Mouse (Mus musculus): ENCODE data around the gene Prss45.

Prss45 gene

DNA sequence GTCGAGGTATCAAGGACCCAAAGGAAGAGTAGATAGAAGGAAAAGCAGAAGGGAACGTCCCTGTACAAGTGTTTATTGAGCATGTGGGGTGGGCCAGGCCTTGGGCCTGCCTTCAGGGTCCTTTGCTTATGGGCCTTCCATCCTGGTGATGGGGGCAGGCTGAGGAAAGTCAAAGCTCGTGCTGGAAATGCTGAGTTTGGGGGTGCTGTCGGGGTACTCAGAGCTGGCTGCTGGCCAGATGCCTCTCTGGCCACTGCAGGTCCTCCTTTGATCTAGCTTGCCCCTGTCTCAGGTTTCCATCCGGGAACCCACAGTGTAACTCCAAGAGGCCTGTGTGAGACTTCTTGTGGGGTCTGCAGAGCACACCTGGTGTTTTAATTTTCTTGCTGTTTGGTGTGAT lies 24.1 kb downstream of the Prss45 start:
- no peak for DNase-seq

DNA sequence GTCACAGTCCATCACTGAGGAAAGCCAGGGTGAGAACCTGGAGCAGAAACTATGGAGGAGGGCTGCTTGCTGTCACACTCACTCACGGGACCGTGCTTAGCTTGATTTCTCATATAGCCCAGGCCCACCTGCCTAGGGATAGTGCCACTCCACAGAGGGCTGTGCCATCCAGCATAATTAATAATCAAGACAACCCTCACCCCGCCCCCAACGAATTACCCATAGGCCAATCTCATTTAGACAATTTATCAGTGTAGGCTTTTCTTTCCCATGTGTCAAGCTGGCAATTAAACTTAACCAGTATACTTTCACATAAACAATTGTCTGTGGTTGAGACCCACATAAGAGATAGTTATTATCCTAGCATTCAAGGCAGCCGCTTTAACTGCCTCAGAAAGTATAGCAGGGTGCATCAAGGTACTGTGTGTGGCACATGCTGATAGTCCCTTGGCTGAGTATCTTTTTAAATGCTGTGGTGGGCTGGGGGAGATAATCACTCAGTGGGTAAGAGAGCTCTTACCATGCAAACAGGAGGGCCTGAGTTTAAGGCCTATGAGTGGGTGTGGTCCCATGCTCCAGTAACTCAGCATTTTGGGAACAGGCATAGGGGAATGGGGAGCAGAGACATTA lies 24.7 kb downstream of the Prss45 start:
- DNase-seq: no peak

DNA sequence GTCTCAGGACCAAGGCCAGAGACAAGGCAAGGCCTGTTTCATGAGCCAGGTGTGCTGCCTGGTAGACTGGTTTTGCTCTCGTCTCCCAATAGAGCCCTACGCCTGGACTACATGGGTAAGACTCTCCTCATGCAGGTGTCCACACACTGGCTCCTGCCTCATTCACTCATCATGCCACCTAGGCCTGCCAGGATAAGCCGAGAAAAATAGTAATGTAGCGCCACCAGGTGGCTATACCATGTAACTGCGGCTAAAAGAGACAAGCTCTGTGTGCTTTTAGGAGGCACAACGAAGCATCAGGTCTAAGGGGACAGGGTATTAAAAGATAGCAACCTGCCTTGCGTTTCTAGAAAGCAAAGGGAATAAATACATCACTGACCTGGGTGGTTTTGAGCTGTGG lies 36.6 kb downstream of the Prss45 start:
- DNase-seq: peak; percentile 53 to 57

DNA sequence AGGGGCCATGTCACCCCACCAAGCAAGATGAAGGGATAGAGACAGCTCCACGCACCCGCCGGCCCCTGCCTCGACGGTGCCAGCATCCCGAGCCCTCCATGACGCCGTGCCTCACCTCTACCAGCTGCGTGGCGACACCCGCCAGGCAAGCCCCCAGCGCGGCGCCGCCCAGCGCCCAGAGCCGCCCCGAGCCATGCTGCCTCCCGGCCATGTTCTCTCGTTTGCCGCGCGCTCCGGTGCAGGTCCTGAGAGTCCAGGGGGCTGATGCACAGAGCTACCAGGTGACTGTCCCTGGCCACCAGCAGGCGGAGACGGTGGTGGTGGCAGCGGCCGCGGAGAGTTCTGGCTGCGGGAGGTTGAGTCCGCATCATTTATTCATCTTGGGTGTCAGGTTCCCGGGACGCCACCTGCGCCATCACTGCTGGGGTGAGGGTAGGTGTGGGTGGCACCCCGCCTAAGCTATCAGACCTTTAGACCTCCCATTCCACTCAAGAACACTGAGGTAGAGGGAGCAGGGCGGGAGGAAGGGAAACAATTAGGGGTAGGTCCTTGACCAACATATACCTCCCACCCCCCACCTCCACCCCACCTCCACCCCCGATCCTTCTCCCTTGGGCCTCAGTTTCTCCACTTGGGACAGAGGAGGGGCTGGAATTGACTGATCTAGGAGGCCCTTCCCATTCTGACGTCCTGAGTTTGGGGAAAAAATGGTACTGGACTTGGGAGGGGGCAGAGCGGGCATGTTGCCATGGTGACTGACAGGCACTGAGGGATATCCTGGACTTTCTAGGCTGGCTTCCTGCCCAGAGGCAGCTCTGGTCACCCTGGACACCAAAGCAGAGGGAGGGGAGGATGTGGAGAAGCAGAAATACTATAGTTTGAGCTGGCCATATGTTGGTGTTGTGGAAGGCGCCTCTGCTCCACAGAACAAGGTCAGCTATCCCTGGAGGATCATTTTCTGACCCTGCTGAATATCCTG lies 39.6 kb downstream of the Prss45 start:
- no peak for DNase-seq

DNA sequence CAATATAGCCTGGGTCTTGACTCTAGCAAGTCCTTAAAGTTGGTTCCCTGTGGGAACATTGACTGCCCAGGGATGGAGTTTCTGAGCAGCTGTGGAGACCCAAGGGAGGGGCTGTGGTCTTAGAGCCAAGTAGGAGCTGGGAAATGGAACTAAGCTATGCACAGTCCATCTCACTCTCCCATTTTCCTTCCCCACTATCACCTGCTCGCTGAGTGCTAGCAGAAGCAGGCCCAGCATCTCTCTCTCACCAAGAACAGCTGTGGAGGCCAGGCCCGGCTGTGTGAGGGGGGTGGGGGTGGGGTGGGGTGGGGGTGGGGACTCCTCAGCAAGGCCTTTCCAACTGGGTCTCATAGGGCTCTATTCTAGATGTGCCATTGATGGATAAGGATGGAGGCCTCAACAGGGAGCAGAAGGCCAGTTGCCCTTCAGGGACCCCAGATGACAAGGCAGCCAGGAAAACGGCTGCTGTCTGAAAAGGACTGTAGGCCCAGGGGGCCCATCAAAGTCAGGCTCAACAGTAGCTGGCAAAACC lies 40.3 kb downstream of the Prss45 start:
- DNase-seq: no peak

DNA sequence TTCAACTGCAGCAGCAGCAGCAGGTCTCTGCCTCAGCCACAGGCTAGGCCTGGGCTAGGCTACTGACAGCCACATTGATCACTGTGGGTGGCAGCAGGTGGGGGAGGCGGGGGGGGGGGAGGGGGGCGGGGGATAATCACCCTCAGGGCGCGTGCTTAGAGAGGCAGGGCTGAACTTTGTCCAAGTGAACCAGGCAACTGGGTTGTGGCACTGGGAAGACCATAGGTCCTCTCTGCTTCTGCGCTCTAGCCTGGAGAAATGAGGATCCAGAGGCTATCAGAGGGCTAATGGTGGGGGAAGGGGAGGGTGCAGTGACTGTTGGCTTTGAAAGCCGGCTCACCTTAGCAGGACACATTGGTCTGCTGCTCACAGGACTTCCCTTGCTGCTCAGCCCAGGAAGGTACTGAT lies 40.9 kb downstream of the Prss45 start:
- no peak for DNase-seq

DNA sequence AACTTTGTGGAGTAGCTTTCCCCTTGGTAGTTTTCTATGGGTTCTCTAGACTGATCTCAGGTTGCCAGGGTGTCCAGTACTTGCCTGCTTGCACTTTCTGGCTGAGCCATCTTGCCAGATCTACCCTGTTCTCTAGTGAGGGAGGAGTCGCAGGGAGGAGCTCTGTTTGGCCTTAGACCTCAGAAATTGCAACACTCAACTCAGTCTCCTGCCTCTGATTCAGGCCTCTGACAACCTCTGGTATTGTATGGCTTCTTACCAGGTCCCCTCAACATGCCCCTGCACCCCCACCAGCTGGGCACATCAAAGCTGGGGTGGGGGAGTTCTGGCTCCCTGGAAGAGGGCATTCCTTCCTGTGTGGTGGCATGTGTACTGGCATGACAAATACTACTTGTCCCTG lies 43.0 kb downstream of the Prss45 start:
- DNase-seq: no peak

DNA sequence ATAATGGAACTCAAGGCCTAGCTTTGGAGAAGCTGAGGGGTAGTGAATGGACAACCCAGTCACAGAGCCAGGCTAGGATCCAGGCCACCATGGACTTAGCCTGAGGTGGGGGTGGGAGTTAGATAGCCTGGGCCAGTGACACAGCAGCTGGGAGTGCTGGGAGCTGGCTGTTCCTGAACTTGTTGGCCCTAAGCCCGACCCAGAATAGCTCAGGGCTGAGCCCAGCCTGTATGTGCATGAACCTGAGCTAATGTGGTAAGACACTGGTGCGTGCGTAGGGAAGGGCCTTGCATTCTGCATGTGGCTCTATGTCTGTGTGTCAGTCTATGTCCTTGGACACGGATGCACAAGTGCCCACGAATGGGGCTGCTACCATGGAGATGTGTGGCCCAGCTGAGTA lies 43.5 kb downstream of the Prss45 start:
- no peak for DNase-seq

DNA sequence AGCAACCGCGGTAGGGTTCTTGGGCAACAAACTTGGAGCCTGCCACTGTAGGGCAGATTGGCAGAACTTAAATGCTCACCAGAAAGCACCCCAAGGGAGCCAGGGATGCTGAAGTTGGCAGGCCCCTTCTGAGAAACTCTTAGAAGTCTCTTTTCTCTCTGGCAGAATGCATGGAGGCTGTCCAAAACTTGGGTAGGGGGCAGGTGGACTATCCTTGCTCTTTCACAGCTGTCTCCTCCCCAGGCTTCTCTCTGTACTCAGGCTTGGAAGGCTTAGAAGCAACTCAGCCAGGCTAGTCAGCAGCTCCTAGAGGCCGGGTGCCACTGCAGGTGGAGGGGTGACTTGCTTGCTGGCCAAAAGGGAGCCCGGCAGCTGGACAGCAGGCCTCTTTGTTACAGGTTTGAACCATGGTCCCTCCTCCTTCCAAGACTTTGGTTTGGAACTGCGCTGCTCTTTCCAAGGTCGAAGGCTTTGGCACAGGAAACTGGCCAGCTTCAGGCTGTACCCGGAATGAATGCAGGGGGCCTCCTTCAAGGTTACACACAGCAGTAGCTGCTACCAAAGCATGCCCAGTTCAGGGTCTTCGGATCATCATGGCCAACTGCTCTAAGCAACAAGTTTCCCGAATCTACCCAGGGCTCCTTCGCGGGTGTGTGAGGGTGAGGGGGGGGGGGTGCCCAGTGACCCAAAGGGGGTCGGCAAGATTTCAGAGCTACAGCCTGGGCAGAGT lies 45.0 kb downstream of the Prss45 start, which contains the start of gene Als2cl:
Gene Als2cl, plus strand, starts transcription at position 680 of the 730 bp plus-strand sequence.
- DNase-seq: no peak

DNA sequence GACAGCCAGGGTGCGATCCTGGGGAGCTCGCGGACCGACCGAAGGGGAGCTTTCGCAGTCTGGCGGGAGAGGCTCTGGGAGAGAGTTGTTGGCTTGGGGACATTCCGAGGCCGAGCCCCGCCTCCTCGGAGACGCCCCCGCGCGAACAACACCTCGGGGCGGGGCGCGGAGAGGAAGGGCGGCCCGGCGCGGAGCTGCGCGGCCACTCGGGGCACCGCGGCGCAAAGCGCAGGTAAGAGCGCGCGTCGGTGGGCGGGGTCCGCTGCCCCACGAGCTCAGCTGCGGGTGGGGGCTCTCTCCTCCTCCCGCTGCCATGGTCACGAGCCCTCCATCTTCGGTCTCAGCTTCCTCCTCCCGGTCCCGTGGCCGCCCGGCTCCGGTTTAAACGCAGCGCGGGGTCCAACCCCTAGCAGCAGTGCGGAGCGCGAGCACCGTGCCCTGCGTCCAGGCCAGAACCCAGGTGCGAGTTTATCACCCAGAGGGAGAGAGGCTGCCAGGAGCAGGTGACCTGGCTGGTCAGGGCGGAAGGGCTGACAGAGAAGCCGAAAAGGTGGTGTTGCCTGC lies 45.7 kb downstream of the Prss45 start, which contains the start of gene Tmie:
Gene Tmie, minus strand, starts transcription at position 116 of the 564 bp plus-strand sequence.
- DNase-seq: no peak

DNA sequence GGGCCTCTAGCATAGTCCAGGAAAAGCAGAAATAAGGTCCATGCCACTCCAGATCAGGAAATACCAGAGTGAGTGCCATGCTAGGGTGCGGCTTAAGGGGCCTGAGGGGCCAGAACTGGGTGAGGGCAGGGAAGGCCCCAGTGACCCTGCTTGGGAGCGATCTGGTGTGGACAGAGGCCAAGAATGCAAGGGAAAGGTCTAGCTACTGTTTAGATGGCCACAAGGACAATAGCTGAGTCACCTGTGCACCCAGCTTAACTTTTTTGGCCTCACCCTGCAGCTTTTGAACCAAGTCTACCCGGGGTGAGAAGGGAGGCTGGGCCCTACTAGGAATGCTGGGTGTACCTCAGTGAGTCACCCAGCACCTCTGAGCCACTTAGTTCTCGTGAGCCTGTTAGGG lies 46.4 kb downstream of the Prss45 start:
- DNase-seq: no peak

DNA sequence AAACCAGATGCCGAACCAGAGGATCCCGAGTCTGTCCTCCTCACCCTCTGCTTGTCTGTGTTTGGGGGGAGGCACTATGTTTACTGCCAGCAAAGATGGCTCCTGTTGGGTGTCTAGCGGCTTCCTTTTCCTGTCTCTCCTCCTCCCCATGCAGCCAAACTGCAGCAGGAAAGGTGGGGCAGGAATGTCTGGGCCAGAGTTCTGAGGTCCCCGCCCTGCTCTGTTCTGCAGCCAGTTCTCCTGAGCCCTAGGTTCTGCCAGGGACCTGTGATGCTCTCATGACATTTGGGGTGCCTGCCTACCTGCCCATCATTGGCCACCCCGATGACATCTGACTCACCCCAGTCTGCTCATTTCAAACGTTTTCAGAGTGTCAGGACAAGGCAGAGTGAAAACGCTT lies 47.6 kb downstream of the Prss45 start:
- DNase-seq: no peak

DNA sequence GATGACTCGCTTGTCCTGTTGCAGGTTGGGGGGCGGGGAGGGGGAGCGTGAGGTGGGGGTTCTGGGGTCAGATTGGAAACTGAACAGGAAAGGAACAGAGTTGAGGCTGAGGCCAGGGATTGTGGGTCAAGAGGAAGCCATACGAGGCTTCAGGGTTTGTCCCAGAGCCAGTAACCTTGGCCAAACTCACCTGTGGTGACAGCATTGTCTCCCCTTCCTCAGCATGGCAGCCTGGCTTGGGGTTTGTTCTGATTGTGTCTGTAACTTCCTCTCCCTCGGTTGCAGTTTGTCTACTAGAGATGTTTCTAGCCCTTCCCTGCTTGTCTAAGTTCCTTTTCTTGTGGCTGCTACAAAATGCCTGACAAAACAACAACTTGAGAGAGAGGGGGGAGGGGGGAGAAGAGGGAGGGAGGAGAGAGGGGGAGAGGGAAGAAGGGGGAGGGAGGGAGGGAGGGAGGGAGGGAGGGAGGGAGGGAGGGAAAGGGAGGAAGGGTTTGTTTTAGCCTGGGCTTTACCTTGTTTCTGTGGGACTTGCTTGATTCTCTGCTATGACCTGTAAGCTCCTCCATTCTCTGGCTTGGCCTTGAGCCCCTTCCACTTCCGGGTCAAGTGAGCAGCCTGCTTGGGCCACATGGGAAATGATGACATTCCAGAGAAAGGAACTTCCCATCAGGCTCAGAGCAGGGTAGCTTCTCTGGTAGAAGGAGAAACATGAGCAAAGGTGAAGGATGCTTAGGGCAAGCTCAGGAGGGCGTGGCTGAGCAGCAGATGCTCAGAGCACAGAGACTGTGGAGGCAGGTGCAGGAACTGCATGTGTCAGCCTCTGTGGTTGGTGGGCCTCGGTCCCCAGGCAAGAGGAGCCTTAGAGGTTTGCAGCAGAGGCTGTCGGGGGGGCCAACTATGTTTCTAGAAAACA lies 53.3 kb downstream of the Prss45 start:
- DNase-seq: no peak

DNA sequence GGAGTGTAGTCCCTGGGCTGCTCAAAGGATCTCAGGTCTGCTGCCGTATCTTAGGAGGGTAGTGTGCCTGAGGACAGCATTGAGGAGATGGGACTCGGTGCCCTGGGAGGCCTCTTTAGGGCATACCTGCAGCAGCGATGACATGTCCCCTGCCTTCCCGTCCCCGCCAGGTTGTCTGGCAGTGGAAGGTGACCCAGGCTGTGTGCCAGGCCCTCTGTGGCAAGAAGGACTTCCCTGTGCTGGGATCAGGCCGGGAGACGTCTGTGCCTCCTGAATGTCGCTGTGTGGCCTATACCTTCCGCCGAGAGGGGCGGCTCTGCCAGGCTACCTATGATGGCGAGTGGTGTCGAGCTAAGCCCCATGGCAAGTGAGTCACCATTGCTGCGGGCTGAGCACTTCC lies 54.5 kb downstream of the Prss45 start:
- no peak for DNase-seq

DNA sequence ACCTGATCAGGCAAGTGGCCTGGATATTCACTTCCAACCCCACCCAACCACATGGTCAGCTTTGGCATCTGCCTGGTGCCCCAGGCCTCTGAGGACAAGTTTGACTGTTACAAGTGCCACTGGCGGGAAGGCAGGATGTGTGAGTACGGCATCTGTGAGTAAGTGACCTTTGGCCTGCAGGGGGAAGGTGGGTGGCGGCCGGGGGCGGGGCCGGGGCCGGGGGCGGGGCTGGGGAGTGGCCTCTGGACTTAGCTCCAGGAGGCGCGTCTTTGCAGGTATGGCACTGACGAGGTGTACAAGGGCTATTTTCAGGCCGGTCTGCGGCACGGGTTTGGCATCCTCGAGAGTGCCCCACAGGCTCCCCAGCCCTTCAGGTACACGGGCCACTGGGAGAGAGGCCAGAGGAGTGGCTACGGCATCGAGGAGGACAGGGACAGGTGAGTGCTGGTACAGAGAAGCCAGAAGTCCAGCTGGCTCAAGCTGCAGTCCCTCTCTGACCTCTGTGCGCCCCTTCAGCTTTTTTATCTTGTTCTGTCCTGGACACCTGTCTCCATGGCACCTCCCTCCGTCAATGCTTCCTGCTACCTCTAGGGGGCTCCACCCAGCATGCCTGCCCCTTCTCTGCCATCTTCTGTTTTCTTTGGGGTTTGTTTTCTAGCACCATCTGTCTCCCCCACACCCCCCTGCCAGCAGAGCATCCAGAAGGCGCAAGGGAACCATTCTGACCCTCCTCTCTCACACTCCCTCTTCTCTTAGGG lies 55.8 kb downstream of the Prss45 start:
- DNase-seq: no peak

Measured in B cell, adult 2 months (primary cell).